Mouse (Mus musculus): ENCODE measurements at regions not wholly inside any gene's neighbourhood (a gene's known extent, or its start where the extent isn't known, plus 50 kb on each side); places are given as distances from the start of the nearest gene placed in this dataset.

GRCm38 (mm10) chr6:10156097-10156496 lies 1207.9 kb downstream of the Nxph1 start:
- peak in 1 of 2 experiments; percentile 31 for DNase-seq (ENCODE audit: low spot score in 2 of 2)

DNA sequence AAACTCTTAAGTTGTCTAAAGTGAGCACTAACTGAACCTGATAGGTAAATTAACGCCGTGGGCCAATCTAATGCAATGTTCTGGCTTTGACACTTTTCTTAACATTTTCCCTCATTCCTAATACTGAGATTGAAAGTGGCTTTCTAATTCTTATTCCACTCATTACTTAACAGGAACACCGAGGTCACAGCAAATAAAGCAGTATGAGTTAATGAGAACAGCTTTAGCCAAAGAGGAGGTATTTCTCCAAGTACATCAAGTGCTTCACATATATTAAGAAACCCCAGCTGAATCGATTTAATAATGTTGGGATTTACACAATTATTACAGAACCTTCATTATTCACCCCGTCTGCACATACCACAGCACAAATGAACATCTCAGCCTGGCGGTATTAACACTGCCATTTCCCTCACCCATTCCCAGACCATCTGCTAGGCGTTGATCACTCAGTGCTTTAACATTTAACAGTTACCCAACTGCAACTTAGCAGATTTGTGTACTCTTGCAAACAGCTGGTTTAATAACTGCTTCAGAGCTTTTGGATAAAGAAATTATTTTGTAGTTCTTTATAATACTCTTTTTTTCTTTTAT lies 1233.5 kb downstream of the Nxph1 start:
- peak; percentile 3 to 60 for DNase-seq (ENCODE audit: low spot score in 2 of 2)

DNA sequence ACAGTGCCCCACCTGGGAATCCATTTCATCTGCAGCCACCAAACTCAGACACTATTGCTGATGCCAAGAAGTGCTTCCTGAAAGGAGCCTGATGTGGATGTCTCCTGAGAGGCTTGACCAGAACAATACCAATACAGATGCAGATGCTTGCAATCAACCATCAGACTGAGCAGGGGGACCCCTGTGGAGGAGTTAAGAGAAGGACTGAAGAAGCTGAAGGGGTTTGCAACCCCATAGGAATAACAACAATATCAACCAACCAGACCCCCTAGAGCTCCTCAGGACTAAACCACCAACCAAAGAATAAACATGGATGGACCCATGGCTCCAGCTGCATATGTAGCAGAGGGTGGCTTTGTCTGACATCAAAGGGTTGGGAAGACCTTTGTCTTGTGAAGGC lies 1237.7 kb downstream of the Nxph1 start:
- no peak for DNase-seq (ENCODE audit: low spot score in 2 of 2)
